ENCODE assay signal across 8 mouse cellular contexts in genomic region chr3:129878405-129879021, GRCm38 (mm10). TPM values are rescaled to one million over a fixed set of nuclear protein-coding genes. Genes with fewer than 3 reads are reported as not detected.
DNase-seq lines count a peak whose midpoint lies in the region; ATAC-seq lines count a peak whose summit lies in the region.

Pla2g12a (plus strand) TSS chr3:129878606.

- ATAC-seq in hindbrain, embryonic 15.5 days (ENCODE audit: low FRiP score, low read depth) = peak; percentile 95

- 1% methylated on average over 58 of the region's 66 CpGs for WGBS in hindbrain, embryonic 15.5 days

- H3K4me1 ChIP-seq in hindbrain, embryonic 15.5 days (replicated peaks) = peaks cover 13% of the 10 kb centered on the region

- H3K9ac ChIP-seq in hindbrain, embryonic 15.5 days = peak within 1 kb of the TSS; percentile 68

- H3K4me3 ChIP-seq in hindbrain, embryonic 15.5 days = peak within 1 kb of the TSS; percentile 81

- no peaks in the 10 kb centered on the region for H3K27me3 ChIP-seq in hindbrain, embryonic 15.5 days

- H3K36me3 ChIP-seq in hindbrain, embryonic 15.5 days = no peaks in the 10 kb centered on the region

- no peaks in the 10 kb centered on the region for H3K9me3 ChIP-seq in hindbrain, embryonic 15.5 days

- H3K4me2 ChIP-seq in hindbrain, embryonic 15.5 days = peak within 1 kb of the TSS; percentile 96

- H3K27ac ChIP-seq in hindbrain, embryonic 15.5 days (replicated peaks) = peak within 1 kb of the TSS; percentile 87

- peak; percentile 92 for DNase-seq in ZHBTc4 (ENCODE audit: low read depth, low spot score)
- peak; percentile 91 to 96 for DNase-seq in cerebellum, postnatal 4 days (ENCODE audit: low spot score in 2 of 2)
- DNase-seq in gastrocnemius, adult 18-20 months (ENCODE audit: low spot score) = peak; percentile 88
- DNase-seq in layer of hippocampus, postnatal 36 days = peak; percentile 91
- peak; percentile 90 for DNase-seq in lung, postnatal 25 days (ENCODE audit: low spot score)
- peak; percentile 95 for DNase-seq in retina, embryonic 14.5 days (ENCODE audit: low spot score)
- peak; percentile 88 to 92 for DNase-seq in thymus, postnatal 36 days

RNA-seq across cellular contexts. Expression of gene Pla2g12a, which starts in this region (rescaled TPM):
- total RNA-seq in gastrocnemius, adult 18-20 months (2021) = 100 to 1,000 TPM in 1 of 2 experiments, 10 to 100 TPM in 1; 89.5 to 116 TPM
- polyA plus RNA-seq in hindbrain, embryonic 15.5 days (2015; fragmentation: Nextera tagmentation; extraction: Ambion mirVana) = 37.4 and 38.1 TPM in 2 replicates
- total RNA-seq in layer of hippocampus, postnatal 36 days (2021) = 10 to 100 TPM; 24.3 to 27.2 TPM

Comparison
In these comparisons a context has a peak if more than half of its experiments do, and no peak if none do; other contexts are left out.
1. Peak in every context shown above with its lines: DNase-seq, ATAC-seq, H3K4me3 ChIP-seq and H3K27ac ChIP-seq.